Mouse (Mus musculus) lung, postnatal 10 days (tissue): ENCODE measurements at regions not wholly inside any gene's neighbourhood (a gene's known extent, or its start where the extent isn't known, plus 50 kb on each side); places are given as distances from the start of the nearest gene placed in this dataset.

ENCODE experiments used
- DNase-seq: peaks from one replicate; pipeline ENCODE4 v3.0.0; 2021

DNA sequence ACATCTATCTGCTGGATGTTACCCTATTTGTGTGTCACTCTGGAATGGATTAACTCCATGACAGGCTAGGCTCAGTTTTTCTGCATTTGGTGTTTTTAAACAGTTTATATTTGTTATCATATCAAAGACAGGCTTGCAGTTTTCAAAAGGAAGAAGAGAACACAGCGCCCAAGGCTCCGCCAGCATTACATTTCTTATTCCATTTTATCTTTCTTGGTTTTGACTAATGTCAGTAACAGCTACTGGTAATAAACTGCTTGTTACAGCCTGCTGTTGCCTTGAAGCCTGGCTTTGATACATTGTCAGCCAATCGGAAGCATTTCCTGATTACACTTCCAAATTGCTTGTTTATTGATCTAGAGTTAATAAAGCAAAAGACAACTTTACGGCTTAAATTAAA, 219.4 kb upstream of the Mdfic start:
- peak; percentile 2 for DNase-seq

DNA sequence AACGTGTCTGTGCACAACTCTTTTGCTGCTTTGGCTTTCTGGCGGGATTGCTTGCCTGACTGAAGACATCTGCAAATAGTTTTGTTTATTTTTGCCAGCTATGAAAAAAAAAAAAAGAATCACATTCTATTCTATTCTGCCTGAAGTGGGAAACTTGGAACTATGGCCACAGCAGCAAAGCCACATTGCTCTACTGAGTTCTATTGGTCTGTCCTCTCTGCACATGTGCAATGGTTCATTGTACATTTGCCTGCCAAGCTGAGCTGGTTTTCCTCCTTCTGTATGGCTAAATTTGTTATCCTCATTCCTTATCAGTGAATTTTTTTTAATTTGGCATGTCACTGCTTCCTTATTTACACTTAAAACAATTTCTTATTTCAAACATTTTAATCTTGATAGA, 211.1 kb upstream of the Mdfic start:
- DNase-seq = peak; percentile 6

DNA sequence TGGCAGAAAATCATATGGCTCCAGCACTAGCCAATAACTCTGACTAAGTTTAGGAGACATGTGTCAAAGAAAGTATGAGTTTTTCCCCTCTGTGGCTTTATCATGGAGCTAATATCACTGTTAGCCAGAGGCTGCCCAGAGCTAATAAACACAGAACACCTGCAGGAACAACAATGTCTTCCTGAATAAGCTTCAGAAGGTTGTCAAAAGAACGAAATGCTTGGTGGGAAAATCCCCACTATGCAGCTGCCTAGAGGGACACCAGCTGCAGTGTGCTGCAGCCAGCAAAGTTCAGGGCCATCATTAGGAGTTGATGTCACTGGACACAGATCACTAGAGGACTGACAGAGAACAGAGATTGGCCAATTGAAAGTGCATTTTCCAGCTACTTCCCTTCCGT, 183.2 kb upstream of the Mdfic start:
- DNase-seq = no peak

DNA sequence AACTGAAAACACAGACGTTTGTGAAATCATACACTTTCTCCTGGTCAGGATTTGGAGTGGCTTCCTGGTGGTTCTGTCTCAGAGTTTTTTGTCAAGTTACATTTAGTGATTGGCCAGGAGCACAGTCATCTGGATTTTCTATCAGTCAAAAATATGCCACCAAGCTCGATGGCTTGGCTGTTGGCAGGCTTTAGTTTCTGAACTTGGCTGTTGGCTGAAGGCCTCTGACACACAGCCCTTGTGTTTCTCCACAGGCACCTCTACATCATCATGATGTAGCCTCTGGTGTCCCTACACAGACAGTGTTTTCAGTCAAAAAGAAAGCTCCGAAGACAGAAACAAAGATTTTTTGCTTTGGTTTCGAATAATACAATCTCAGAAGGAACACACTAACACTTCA, 178.5 kb upstream of the Mdfic start:
- DNase-seq = no peak

GRCm38 (mm10) chr6:15543516-15544080, 176.9 kb upstream of the Mdfic start:
- DNase-seq = peak; percentile 41

DNA sequence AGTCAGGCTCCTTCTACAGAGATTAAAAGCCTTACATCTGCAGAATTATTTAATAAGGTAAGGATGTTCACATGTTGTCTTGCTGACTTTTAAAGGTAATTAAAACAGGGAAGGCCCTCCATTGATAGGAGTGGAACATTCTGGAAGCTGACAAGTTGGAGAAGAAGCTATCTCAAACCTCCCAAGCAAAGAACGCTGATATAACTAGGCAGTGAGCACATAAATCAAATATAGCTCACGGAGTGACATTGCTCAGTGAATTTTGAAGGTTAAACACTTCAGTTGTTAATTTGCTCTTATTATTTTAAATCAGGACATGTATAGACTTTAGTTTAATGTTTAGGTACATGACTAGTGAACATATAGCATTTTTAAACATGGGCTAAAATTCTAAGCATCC, 171.6 kb upstream of the Mdfic start:
- DNase-seq = no peak

GRCm38 (mm10) chr6:15592780-15593179, 127.7 kb upstream of the Mdfic start:
- DNase-seq = peak; percentile 1

GRCm38 (mm10) chr6:15597226-15597983, 123.1 kb upstream of the Mdfic start:
- no peak for DNase-seq

DNA sequence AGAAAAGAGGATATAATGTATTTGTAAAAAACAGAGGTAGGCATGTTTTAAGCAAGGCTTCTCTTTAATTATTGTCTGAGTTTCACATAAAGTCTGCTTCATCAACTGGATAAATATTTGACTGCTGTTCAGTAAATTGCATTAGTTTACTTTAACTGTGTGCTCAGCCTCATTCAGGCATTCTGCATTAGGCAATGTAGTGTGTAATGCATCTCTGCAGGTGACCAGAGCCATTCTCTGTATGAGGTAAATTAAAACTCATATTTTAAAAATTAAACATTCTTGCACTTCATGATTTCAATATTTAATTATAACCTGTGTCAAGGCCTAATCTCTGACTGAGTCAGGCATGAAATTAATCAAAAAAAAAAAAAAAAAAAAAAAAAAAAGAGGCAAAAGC, 110.3 kb upstream of the Mdfic start:
- no peak for DNase-seq

GRCm38 (mm10) chr6:15625910-15626564, 94.4 kb upstream of the Mdfic start:
- no peak for DNase-seq

- DNase-seq = no peak
Observed at GRCm38 (mm10) chr6:15638548-15638947, 81.9 kb upstream of the Mdfic start.

DNA sequence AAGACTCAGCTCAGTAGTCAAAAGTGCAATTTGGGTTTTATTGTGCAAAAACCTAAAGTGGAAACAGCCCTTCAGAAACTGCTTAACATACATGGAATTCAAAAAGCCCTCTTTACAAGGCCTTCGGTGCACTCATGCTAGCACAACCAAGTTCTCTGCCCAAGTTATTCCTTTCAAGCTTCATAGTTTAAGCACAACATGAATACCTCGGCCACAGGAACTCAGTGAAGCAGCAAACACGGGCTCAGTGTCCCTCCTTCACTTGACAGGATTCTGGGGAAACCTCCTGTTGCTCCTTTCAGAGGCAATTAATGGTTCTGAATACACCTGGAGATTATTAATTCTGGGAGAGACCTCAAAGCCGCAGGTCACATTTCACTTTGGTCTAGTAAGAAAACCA, 81.1 kb upstream of the Mdfic start:
- no peak for DNase-seq

- DNase-seq = no peak
Observed at GRCm38 (mm10) chr6:15639809-15640479, 80.5 kb upstream of the Mdfic start.

- no peak for DNase-seq
Observed at GRCm38 (mm10) chr6:15644311-15644710, 76.2 kb upstream of the Mdfic start.

GRCm38 (mm10) chr6:15647499-15647898, 73.0 kb upstream of the Mdfic start:
- peak; percentile 13 for DNase-seq
